Mouse (Mus musculus) thymus, postnatal 10 days (tissue): ENCODE data around the gene Nfkbid.
A peak's percentile ranks its signal among the peaks of the same experiment; 100 is the strongest.

Source experiments
- DNase-seq, 2 experiments: peaks; one replicate each; pipeline ENCODE4 v3.0.0; 2021; ENCODE audit warnings: low spot score in 2 of 2

Gene Nfkbid

GRCm38 (mm10) chr7:30421175-30421889, at the start of gene Nfkbid:
TSS of gene Nfkbid (plus strand) at chr7:30421732.
- DNase-seq: peak; percentile 88 to 91

DNA sequence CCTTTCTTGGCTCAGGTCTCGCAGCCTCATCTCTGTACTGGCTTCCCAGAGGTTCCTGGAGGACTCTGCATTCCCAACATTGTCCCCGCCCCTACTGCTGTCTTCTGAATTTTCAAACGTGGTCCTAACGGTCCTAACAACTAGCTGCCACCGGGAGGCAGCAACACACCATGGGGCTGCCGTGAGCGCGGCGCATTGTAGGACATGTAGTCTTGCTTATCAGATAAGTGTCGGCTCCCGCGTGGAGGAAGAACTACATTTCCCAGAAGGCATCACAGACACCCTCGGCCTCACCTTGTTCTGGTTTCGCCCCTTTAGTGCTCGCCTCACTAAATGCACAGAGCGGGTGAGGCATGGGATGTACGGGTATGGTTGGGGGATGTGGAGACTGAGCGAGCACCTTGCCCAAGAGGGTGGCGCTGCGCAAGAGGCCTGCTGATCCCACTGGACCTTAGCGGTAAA, 48.0 kb upstream of the Nfkbid start:
- peak; percentile 88 for DNase-seq

- DNase-seq: no peak
Measured at GRCm38 (mm10) chr7:30380061-30380460, 41.5 kb upstream of the Nfkbid start.

- DNase-seq: no peak
Measured at GRCm38 (mm10) chr7:30384106-30384505, 37.4 kb upstream of the Nfkbid start.

GRCm38 (mm10) chr7:30392746-30393520, 28.6 kb upstream of the Nfkbid start:
- DNase-seq: no peak

- peak; percentile 19 to 45 for DNase-seq
Measured at GRCm38 (mm10) chr7:30393631-30394030, 27.9 kb upstream of the Nfkbid start.

DNA sequence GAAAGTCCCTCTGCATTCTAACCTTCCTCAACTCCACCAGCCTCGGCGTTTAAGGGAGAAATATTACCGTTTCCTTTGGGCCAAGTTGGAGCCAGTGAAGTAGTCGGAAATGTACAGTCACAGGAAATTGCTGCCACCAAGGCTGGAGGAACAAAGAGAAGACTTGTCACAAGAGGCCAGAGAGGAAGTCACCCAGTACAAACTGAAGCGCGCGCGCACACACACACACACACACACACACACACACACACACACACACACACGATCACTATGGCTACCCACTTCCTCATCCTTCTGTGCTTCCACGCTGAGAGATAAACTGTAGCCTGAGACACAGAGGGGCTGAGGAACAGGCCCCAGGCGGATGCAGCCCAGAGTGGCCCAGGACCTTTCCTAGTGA, 27.2 kb upstream of the Nfkbid start:
- DNase-seq: peak; percentile 63 to 72

DNA sequence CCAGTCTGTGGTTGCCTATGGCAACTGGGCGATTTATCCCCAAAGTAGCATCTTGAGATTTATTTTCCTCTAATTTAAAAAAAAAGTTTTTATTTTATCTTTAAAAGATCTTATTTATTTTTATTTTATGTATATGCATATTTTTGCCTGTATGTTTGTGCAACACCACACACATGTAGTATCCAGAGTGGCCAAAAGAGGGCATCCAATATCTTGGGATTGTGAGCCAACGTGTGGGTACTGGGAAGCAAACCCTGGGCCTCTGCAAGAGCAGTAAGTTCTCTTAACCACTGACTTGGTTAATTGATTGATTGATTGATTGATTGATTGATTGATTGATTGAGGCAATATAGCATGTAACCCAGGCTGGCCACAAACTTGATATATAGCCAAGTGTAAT, 26.7 kb upstream of the Nfkbid start:
- peak; percentile 44 to 55 for DNase-seq

DNA sequence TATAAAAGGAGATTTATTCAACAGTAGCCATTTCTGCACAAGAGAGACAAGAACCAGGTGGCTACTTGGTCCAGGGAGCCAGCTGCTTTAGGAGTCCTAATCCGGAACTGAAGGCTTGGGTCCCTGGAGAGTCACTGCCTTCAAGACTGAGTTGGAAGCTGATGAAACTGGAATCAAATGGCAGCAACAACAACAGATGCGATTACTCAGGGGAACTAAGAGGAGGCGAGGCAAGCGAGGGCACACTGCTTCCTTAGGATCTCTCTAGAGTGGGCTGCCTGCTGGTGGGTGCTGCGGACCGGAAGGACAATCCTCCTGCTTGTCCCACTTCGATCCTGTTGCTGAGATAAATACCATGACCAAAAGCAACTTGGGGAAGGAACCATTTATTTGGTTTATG, 21.9 kb upstream of the Nfkbid start:
- no peak for DNase-seq

DNA sequence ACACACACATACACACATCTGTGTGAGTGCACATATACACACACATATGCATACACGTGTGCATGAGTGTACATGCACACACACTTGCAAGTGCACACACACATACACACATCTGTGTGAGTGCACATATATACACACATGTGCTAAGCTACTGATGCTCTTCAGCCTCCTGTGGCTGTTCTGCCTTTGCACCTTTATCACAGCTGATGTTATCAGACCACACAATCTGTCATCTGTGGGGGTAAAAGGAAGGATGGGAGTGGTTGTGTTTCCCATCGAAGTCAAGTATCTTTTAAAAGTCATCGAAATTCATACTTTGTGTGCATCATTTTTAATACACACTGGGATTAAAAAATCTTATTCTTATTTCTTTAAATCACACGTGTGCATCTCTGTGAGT, 19.2 kb upstream of the Nfkbid start:
- no peak for DNase-seq

- no peak for DNase-seq
Measured at GRCm38 (mm10) chr7:30408639-30409038, 12.9 kb upstream of the Nfkbid start.

GRCm38 (mm10) chr7:30409789-30410188, 11.7 kb upstream of the Nfkbid start:
- DNase-seq: peak in 1 of 2 experiments; percentile 34

DNA sequence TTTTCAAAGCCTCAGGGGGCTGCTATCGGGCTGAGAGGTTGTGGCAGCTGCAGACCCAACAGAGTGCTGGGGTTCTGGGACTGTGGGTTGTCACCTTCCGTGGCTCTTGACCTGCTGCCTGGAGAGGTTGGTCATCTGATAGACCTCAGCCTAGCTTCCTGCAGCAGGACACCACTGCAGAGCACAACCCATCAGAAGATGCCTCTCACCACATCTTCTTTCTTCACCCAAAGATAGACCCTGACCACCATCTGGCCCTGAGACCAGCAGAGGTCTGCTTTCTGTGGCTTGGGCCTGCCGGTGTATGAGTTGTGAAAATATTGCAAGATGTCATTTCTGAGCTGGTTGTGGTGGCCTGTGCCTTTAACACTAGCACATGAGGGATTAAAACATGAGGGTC, 10.5 kb upstream of the Nfkbid start:
- no peak for DNase-seq

DNA sequence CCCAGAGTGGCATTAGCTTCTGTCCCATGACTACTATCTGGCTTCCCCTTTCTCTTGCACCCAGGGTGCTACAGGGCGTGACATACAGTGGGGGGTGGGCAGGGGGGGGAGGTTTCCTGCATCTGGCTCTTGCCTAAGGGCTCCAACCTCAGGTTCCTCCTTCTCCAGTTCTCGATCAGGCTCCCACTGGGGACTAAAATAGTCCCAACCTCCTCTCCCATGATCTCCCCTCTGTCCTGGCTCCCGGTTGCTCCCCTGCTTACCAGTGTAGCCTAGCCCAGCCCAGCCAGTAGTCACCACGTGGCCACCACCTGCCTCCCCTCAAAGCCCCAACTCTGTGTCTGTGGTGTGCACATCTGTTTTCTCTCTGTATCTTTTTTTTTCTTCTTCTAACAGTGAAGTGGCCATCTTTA, 8.8 kb upstream of the Nfkbid start:
- peak; percentile 32 to 51 for DNase-seq

DNA sequence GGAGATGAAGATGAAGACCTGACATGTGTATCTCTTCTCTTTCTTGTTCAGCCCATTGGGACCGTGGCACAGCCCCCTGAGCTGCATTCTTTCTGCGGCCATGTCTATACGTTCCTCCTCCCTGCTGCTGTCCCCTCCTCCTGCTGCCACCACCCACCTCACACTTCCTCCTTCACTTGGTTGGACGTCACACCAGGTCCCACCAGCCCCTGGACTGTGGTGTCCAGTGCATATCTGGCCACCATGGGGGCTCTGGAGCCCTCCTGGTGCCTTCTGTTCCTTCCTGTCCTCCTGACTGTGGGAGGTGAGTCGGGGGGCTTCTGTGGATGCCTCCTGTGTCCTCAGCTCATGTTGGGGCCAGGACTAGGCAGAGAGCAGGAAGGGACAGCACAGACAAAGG, 7.9 kb upstream of the Nfkbid start, which contains the start of gene Tyrobp:
Gene Tyrobp (plus strand): TSS at position 165 of the 400 bp plus-strand sequence.
- DNase-seq: no peak

DNA sequence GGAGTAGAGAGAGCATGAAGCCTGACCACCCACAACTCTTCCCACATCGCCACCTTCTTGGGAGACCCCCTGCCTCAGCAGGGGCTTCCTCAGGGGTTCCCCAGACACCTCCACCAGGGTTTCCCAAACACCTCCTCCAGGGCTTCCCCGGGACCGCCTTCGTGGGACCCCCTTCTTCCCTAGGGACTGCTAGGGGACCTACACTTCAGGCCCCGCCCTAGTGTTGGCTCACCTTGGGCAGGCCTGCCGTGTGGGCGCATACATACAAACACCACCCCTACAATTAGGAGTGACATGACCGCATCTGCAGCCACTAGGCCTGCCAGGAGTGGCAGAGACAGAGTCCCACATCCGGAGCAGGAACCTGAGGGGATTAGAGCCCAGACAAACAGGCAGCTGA, 3.7 kb upstream of the Nfkbid start:
- DNase-seq: peak; percentile 47

DNA sequence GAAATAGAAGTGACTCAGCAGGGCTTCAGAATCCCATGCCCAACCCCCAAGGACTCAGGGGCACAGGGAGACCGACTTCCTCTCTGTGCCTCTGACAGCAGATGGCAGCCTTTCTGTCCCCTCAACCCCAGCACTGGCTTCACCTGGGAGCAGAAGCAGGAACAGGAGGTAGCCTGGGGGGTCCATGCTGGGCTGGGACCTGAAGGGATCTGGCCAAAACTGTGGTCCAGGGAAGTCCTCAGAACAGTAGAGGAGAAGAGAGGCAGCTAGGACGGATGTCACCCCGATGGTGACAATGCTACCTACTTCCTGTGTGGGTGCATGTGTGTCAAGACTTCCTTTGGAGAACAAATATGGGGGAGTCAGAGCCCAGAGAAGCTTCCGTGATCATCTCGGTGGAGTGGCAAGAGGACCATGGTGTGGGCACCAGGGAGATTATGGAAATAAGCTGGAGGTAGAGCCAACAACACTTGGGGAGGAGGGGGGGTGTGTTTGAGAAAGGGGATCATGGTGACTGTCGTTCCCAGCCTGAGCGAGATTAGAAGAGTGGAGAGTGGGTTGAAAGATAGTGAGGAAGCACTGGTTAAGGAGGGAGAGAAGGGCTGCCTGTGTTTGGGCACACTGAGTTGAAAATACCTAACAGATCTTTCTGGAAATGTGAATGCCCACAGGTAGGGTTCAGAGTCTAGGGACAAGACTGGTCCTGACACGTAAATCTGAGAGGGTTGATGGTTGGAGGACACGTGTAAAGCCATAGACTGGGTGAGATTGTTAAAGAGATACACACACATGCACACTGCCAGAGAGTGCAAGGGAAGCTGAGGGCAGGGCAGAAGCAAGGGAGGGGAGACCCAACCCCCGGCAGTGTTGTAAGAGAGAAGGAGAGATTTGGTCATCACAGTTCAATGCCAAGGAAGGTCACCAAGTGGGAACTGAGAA, 1.7 kb upstream of the Nfkbid start, which contains the start of gene Hcst:
Gene Hcst (minus strand): TSS at position 294 of the 939 bp plus-strand sequence.
- DNase-seq: peak; percentile 51 to 52

DNA sequence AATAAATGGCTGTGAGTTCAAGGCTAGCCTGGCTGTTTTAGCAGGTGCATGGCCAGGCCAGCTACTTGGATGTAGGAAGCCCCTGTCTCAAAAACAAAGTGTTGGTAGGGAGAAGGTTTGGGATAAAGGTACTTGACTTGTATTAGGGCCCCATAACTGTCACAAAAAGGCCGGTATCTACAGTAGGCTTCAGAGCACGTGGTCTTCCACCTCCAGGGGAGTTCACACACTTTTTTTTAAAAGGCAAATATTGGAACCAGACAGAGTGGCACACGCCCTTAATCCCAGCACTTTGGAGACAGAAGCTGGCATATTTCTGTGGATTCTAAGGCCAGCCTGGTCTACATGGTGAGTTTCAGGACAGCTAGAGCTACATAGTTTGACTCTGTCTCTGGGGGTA, 859 bp upstream of the Nfkbid start:
- no peak for DNase-seq

GRCm38 (mm10) chr7:30421890-30422435, 431 bp downstream of the Nfkbid start:
- peak; percentile 93 to 95 for DNase-seq

GRCm38 (mm10) chr7:30422560-30422959, 1.0 kb downstream of the Nfkbid start:
- peak in 1 of 2 experiments; percentile 29 for DNase-seq

DNA sequence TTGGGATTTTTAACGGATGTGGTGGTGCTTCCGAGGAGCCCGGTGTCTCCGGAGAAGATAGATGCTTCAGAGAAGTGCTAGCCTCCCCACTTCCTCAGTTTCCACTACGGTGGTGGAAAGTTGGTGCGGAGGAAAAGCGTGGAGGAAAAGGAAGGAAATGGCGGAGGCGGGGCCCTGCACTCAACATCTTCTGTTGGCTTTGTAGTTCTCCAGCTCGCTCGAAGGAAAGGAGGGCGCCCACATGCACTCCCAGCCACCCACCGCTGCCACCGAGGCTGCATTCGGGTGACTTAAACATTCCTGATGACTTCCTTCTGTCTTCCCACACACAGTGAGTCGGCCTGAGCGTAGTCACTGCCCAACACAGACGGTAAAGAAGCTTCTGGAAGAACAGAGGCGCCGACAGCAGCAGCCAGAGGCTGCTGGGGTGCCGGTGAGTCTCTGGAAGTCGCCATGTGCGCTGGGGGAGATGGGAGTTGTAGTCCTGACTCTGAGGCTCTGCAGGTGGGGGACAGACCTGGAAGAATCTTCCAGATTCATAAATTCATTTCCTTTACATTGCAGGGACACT, 1.6 kb downstream of the Nfkbid start:
- DNase-seq: peak; percentile 52 to 56
